Mouse (Mus musculus): ENCODE data around the gene Anapc7. TPM values are rescaled to one million over a fixed set of nuclear protein-coding genes. Genes with fewer than 3 reads are reported as not detected.
"Not testable (repeated sequence)": the region's sequence is repeated elsewhere in the genome, so short reads cannot be mapped to it uniquely, and the experiment has no call there.

Anapc7 gene
- polyA plus RNA-seq, 1 experiment: 40.7 TPM

- no peak for DNase-seq (ENCODE audit: extremely low spot score in 1 of 2, low spot score in 1 of 2)
Observed at GRCm38 (mm10) chr5:122448869-122449268, 27.4 kb downstream of the Anapc7 start.

GRCm38 (mm10) chr5:122449946-122450345, 28.5 kb downstream of the Anapc7 start:
- no peak for DNase-seq (ENCODE audit: extremely low spot score in 1 of 2, low spot score in 1 of 2)

GRCm38 (mm10) chr5:122450913-122451317, 29.4 kb downstream of the Anapc7 start:
- no peak for DNase-seq (ENCODE audit: extremely low spot score in 1 of 2, low spot score in 1 of 2)

DNA sequence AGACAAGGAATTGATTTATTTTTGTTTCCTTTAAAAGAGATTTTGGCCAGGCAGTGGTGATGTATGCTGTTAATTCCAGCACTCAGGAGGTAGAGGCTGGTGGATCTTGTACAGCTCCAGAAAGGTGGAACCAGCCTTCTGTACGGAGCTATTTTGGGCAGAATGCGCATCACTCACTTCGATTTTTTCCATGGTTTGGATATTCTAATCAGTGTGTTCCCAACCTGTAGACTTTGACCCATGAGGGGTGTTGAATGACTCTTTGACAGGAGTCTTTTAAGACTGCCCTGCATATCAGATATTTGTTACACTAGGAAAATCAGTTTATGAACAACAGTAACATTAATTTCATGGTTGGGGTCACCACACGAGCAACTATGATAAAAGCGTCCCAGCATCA, 29.8 kb downstream of the Anapc7 start:
- DNase-seq (ENCODE audit: extremely low spot score in 1 of 2, low spot score in 1 of 2): no peak

DNA sequence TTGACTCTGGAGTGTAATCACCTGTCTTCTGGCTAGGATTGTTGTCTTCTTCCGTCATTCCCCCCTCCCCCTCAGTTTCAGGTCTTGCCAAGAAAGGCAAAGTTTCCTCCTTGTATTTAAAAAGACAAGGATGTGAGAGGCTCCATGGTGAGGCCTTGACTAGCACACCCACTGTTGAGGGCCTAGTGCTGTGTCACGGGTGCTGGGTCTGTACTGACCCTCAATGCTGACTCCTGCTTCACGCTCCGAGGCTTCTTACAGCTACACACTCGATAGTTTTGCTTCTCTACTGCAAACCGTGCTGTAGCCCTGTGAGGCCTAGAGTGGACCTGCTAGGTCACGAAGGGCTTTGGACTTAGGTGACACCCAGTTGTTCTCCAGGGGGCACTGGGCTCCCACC, 30.7 kb downstream of the Anapc7 start:
- DNase-seq (ENCODE audit: extremely low spot score in 1 of 2, low spot score in 1 of 2): no peak

GRCm38 (mm10) chr5:122453188-122453587, 31.7 kb downstream of the Anapc7 start:
- no peak for DNase-seq (ENCODE audit: extremely low spot score in 1 of 2, low spot score in 1 of 2)

DNA sequence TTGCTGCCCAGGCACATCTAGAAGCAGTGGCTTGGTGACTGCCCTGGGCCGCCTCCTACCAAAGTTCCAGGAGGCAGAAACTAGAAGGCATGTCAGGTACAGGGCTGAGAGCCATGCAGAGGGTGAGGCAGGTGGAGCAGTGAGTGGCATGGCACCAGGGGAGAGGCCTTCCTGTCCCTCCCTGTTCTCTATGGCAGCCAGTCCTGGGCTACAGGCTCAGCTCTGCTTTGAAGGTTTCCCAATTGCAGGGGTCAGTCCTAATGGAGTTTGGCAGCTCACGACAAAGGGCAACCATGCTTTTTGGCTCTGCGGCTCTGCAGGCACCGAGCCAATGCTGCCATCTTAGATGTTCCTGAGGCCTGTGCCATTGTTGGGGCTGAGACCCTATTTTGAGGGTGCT, 32.9 kb downstream of the Anapc7 start:
- no peak for DNase-seq (ENCODE audit: extremely low spot score in 1 of 2, low spot score in 1 of 2)

- no peak for DNase-seq (ENCODE audit: extremely low spot score in 1 of 2, low spot score in 1 of 2)
Observed at GRCm38 (mm10) chr5:122454883-122455282, 33.4 kb downstream of the Anapc7 start.

- DNase-seq (ENCODE audit: extremely low spot score in 1 of 2, low spot score in 1 of 2): no peak
Observed at GRCm38 (mm10) chr5:122455584-122455983, 34.1 kb downstream of the Anapc7 start.

DNA sequence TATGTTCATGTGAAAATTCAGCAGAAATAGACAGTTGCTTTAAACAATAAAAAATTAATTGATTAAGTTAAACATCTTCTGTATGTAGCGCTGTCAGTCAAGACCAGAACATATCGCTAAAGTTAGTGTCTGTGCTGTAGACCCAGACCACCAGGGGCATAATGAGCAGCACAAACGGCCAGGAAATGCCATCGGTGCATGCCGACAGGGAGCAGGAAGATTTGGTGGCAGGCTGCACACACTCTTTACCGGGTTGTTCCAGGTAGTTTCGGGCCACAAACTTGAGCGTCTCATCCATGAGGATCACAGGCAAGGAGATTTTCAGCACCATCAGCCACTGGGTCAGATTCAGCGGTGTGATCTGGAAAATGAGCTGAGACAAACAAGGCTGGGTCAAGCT, 35.6 kb downstream of the Anapc7 start:
- not testable (repeated sequence) for DNase-seq (ENCODE audit: extremely low spot score in 1 of 2, low spot score in 1 of 2)

GRCm38 (mm10) chr5:122458066-122458465, 36.6 kb downstream of the Anapc7 start:
- no peak for DNase-seq (ENCODE audit: extremely low spot score in 1 of 2, low spot score in 1 of 2)

GRCm38 (mm10) chr5:122459335-122459734, 37.8 kb downstream of the Anapc7 start:
- no peak for DNase-seq (ENCODE audit: extremely low spot score in 1 of 2, low spot score in 1 of 2)

- no peak for DNase-seq (ENCODE audit: extremely low spot score in 1 of 2, low spot score in 1 of 2)
Observed at GRCm38 (mm10) chr5:122460656-122461055, 39.2 kb downstream of the Anapc7 start.

GRCm38 (mm10) chr5:122461431-122461830, 39.9 kb downstream of the Anapc7 start:
- DNase-seq (ENCODE audit: extremely low spot score in 1 of 2, low spot score in 1 of 2): no peak

- DNase-seq (ENCODE audit: extremely low spot score in 1 of 2, low spot score in 1 of 2): no peak
Observed at GRCm38 (mm10) chr5:122471658-122472057, 50.2 kb downstream of the Anapc7 start.

DNA sequence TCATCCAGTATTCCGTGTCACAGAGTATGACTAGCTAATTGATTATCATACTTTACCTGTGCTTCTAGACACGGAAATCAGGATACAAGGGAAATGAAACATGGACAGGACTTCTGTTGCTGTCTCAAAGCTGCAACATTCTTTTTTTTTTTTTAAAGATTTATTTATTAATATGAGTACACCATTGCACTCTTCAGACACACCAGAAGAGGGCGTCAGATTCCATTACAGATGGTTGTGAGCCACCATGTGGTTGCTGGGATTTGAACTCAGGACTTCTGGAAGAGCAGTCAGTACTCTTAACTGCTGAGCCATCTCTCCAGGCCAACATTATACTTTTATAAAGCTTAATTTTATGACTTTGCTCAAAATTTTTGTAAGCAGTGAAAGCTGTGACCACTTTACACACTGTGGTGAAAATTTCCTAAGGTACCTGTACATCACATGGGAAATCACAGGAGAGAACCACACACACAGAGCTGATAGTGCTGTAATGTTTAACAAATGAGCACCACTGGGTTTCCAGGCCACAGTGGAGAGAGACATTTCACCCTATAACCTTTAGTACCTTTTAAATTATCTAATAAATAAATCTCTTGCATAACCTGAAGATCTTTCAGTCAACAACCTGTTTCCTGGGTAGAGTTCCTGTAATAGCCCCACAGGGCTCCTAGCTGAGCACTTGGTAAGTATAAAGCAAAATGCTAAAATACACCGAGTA, 53.3 kb downstream of the Anapc7 start:
- DNase-seq (ENCODE audit: extremely low spot score in 1 of 2, low spot score in 1 of 2): no peak

DNA sequence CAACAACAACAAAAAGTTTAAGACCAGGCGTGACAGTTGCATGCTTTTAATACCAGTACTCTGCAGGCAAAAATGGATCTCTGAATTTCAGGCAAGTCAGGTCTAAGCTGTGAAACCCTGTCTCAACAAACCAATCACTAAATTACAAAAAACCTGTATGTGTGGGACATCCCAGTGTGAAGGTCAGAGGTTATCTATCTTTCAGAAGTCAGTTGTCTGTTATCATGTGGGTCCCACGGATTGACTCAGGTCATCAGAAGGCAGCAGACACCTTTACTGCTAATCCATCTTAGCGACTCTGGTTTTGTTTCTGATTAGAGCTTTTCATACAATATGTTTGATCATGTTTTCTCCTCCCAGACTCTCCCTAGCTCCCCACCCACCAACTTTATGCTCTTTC, 54.6 kb downstream of the Anapc7 start:
- DNase-seq (ENCODE audit: extremely low spot score in 1 of 2, low spot score in 1 of 2): no peak

- no peak for DNase-seq (ENCODE audit: extremely low spot score in 1 of 2, low spot score in 1 of 2)
Observed at GRCm38 (mm10) chr5:122477492-122477891, 56.0 kb downstream of the Anapc7 start.

- DNase-seq (ENCODE audit: extremely low spot score in 1 of 2, low spot score in 1 of 2): no peak
Observed at GRCm38 (mm10) chr5:122479131-122479530, 57.6 kb downstream of the Anapc7 start.

GRCm38 (mm10) chr5:122481844-122482243, 60.4 kb downstream of the Anapc7 start:
- no peak for DNase-seq (ENCODE audit: extremely low spot score in 1 of 2, low spot score in 1 of 2)

GRCm38 (mm10) chr5:122482733-122483391, 61.4 kb downstream of the Anapc7 start:
- no peak for DNase-seq (ENCODE audit: extremely low spot score in 1 of 2, low spot score in 1 of 2)

DNA sequence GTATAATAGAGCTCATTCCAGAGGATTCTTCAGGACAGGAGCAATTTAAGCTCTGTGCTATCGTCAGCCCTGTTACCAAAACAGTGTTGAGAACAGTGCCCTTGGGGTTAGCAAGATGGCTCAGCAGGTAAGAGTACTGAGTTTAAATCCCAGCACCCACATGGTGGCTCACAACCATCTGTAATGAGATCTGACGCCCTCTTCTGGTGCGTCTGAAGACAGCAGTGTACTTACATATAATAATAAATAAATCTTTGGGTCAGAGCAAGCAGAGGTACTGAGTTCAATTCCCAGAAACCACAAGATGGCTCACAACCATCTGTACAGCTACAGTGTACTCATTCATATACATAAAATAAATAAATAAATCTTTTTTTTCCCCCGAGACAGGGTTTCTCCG, 64.8 kb downstream of the Anapc7 start:
- DNase-seq (ENCODE audit: extremely low spot score in 1 of 2, low spot score in 1 of 2): not testable (repeated sequence)

Data from frontal cortex, adult 2 months (tissue).